Mouse (Mus musculus) cerebellum, adult 18-20 months (tissue): ENCODE results near the gene Psmb7.

Source experiments
- DNase-seq, 2 experiments: peaks; one replicate each; pipeline ENCODE4 v3.0.0; 2021

The Psmb7 gene

GRCm38 (mm10) chr2:38643625-38644427 is at the start of gene Psmb7:
TSS of gene Psmb7 (minus strand) at chr2:38644087.
- peak; percentile 87 to 89 for DNase-seq

- DNase-seq: peak; percentile 60 to 61
Observed at GRCm38 (mm10) chr2:38691542-38691941, 47.7 kb upstream of the Psmb7 start.

- DNase-seq: no peak
Observed at GRCm38 (mm10) chr2:38689881-38690280, 46.0 kb upstream of the Psmb7 start.

- DNase-seq: peak; percentile 34 to 57
Observed at GRCm38 (mm10) chr2:38688791-38689520, 45.1 kb upstream of the Psmb7 start.

- no peak for DNase-seq
Observed at GRCm38 (mm10) chr2:38685746-38686145, 41.9 kb upstream of the Psmb7 start.

- DNase-seq: no peak
Observed at GRCm38 (mm10) chr2:38683083-38683482, 39.2 kb upstream of the Psmb7 start.

- no peak for DNase-seq
Observed at GRCm38 (mm10) chr2:38682209-38682608, 38.3 kb upstream of the Psmb7 start.

GRCm38 (mm10) chr2:38678947-38679346 is 35.1 kb upstream of the Psmb7 start:
- DNase-seq: no peak

- DNase-seq: no peak
Observed at GRCm38 (mm10) chr2:38675366-38675969, 31.6 kb upstream of the Psmb7 start.

- no peak for DNase-seq
Observed at GRCm38 (mm10) chr2:38672496-38672895, 28.6 kb upstream of the Psmb7 start.

- no peak for DNase-seq
Observed at GRCm38 (mm10) chr2:38668802-38669580, 25.1 kb upstream of the Psmb7 start.

- no peak for DNase-seq
Observed at GRCm38 (mm10) chr2:38661398-38661797, 17.5 kb upstream of the Psmb7 start.

GRCm38 (mm10) chr2:38658338-38658836 is 14.5 kb upstream of the Psmb7 start:
- DNase-seq: peak; percentile 83 to 85

- DNase-seq: no peak
Observed at GRCm38 (mm10) chr2:38653694-38654093, 9.8 kb upstream of the Psmb7 start.

GRCm38 (mm10) chr2:38653293-38653619 is 9.4 kb upstream of the Psmb7 start:
- DNase-seq: no peak

GRCm38 (mm10) chr2:38652565-38653292 is 8.8 kb upstream of the Psmb7 start:
- peak; percentile 55 to 66 for DNase-seq

- no peak for DNase-seq
Observed at GRCm38 (mm10) chr2:38652098-38652497, 8.2 kb upstream of the Psmb7 start.

GRCm38 (mm10) chr2:38650340-38650739 is 6.5 kb upstream of the Psmb7 start:
- DNase-seq: no peak

- no peak for DNase-seq
Observed at GRCm38 (mm10) chr2:38647661-38648060, 3.8 kb upstream of the Psmb7 start.

- peak; percentile 45 to 49 for DNase-seq
Observed at GRCm38 (mm10) chr2:38647201-38647606, 3.3 kb upstream of the Psmb7 start.

- DNase-seq: peak; percentile 68 to 80
Observed at GRCm38 (mm10) chr2:38645936-38646335, 2.0 kb upstream of the Psmb7 start.

GRCm38 (mm10) chr2:38641761-38642160 is 2.1 kb downstream of the Psmb7 start:
- DNase-seq: no peak
